Mouse (Mus musculus): ENCODE results near the gene 2810021J22Rik. TPM values are rescaled to one million over a fixed set of nuclear protein-coding genes. Genes with fewer than 3 reads are reported as not detected.

2810021J22Rik gene
- polyA plus RNA-seq, 1 experiment from 2014 or later, result 11.0 TPM

- no peak for ATAC-seq (ENCODE audit: insufficient number of reproducible peaks, insufficient read depth, low FRiP score, low TSS enrichment, low read depth)
- 73% methylated on average over 4 of the region's 4 CpGs for WGBS
- no peak overlapping the region for H3K4me2 ChIP-seq
- peaks cover 55% of the 10 kb centered on the region for H3K36me3 ChIP-seq
- no peak overlapping the region for H3K9ac ChIP-seq (replicated peaks)
- H3K4me1 ChIP-seq (replicated peaks), result peaks cover 3% of the 10 kb centered on the region; the same call in 1 of the 2 replicates
- no peaks in the 10 kb centered on the region for H3K27me3 ChIP-seq
- H3K4me3 ChIP-seq (replicated peaks), result no peak overlapping the region
- no peaks in the 10 kb centered on the region for H3K9me3 ChIP-seq
- no peak overlapping the region for H3K27ac ChIP-seq
Measured at GRCm38 (mm10) chr11:58931576-58931975, 64.6 kb downstream of the 2810021J22Rik start.

Other genes starting within 250 kb of the 2810021J22Rik start
- not detected in 2 replicates for gene Olfr323, start 236.7 kb upstream of the 2810021J22Rik start, polyA plus RNA-seq (2016; fragmentation: Nextera tagmentation; extraction: Ambion mirVana)
- 0.15 and 0.35 TPM in 2 replicates for gene Trim58, start 226.8 kb upstream of the 2810021J22Rik start, polyA plus RNA-seq (2016; fragmentation: Nextera tagmentation; extraction: Ambion mirVana)
- not detected in 2 replicates for gene Olfr322, start 208.4 kb upstream of the 2810021J22Rik start, polyA plus RNA-seq (2016; fragmentation: Nextera tagmentation; extraction: Ambion mirVana)
- not detected in 2 replicates for gene Olfr320, start 186.1 kb upstream of the 2810021J22Rik start, polyA plus RNA-seq (2016; fragmentation: Nextera tagmentation; extraction: Ambion mirVana)
- not detected in 2 replicates for gene Olfr319, start 168.1 kb upstream of the 2810021J22Rik start, polyA plus RNA-seq (2016; fragmentation: Nextera tagmentation; extraction: Ambion mirVana)
- not detected in 2 replicates for gene Olfr318, start 143.2 kb upstream of the 2810021J22Rik start, polyA plus RNA-seq (2016; fragmentation: Nextera tagmentation; extraction: Ambion mirVana)
- gene Olfr317, start 128.0 kb upstream of the 2810021J22Rik start, polyA plus RNA-seq (2016; fragmentation: Nextera tagmentation; extraction: Ambion mirVana), result not detected in 2 replicates
- not detected in 2 replicates for gene Olfr316, start 114.5 kb upstream of the 2810021J22Rik start, polyA plus RNA-seq (2016; fragmentation: Nextera tagmentation; extraction: Ambion mirVana)
- gene Olfr315, start 94.0 kb upstream of the 2810021J22Rik start, polyA plus RNA-seq (2016; fragmentation: Nextera tagmentation; extraction: Ambion mirVana), result not detected in 2 replicates
- not detected in 2 replicates for gene Olfr314, start 84.3 kb upstream of the 2810021J22Rik start, polyA plus RNA-seq (2016; fragmentation: Nextera tagmentation; extraction: Ambion mirVana)
- gene Fam183b, start 65.3 kb upstream of the 2810021J22Rik start, polyA plus RNA-seq (2016; fragmentation: Nextera tagmentation; extraction: Ambion mirVana), result not detected in 2 replicates
- gene Olfr313, start 52.2 kb upstream of the 2810021J22Rik start, polyA plus RNA-seq (2016; fragmentation: Nextera tagmentation; extraction: Ambion mirVana), result not detected in 2 replicates
- not detected in 2 replicates for gene Olfr312, start 38.0 kb upstream of the 2810021J22Rik start, polyA plus RNA-seq (2016; fragmentation: Nextera tagmentation; extraction: Ambion mirVana)
- not detected in 2 replicates for gene Olfr311, start 28.0 kb upstream of the 2810021J22Rik start, polyA plus RNA-seq (2016; fragmentation: Nextera tagmentation; extraction: Ambion mirVana)
- 12.8 and 13.5 TPM in 2 replicates for gene Gm12258, start 20.1 kb upstream of the 2810021J22Rik start, polyA plus RNA-seq (2016; fragmentation: Nextera tagmentation; extraction: Ambion mirVana)
- gene Zfp39, start 37.0 kb downstream of the 2810021J22Rik start, polyA plus RNA-seq (2016; fragmentation: Nextera tagmentation; extraction: Ambion mirVana), result 4.9 and 6.6 TPM in 2 replicates
- gene Btnl10, start 50.7 kb downstream of the 2810021J22Rik start, polyA plus RNA-seq (2016; fragmentation: Nextera tagmentation; extraction: Ambion mirVana), result 0.25 TPM in 1 of 2 replicates, not detected in the other
- 306 and 315 TPM in 2 replicates for gene Rnf187, start 71.7 kb downstream of the 2810021J22Rik start, polyA plus RNA-seq (2016; fragmentation: Nextera tagmentation; extraction: Ambion mirVana)
- gene Hist3h2ba, start 81.7 kb downstream of the 2810021J22Rik start, polyA plus RNA-seq (2016; fragmentation: Nextera tagmentation; extraction: Ambion mirVana), result 22.6 and 28.5 TPM in 2 replicates
- gene Hist3h2a, start 87.5 kb downstream of the 2810021J22Rik start, polyA plus RNA-seq (2016; fragmentation: Nextera tagmentation; extraction: Ambion mirVana), result 26.2 and 27.9 TPM in 2 replicates
- gene Trim17, start 87.5 kb downstream of the 2810021J22Rik start, polyA plus RNA-seq (2016; fragmentation: Nextera tagmentation; extraction: Ambion mirVana), result 0.80 and 0.93 TPM in 2 replicates
- gene Trim11, start 110.9 kb downstream of the 2810021J22Rik start, polyA plus RNA-seq (2016; fragmentation: Nextera tagmentation; extraction: Ambion mirVana), result 21.6 and 22.4 TPM in 2 replicates